Mouse (Mus musculus) liver, adult 2 months (tissue): Measurements from ENCODE around the gene Rpl10a. TPM values are rescaled to one million over a fixed set of nuclear protein-coding genes. Genes with fewer than 3 reads are reported as not detected.

ENCODE experiments used
- DNase-seq: peaks from one replicate; pipeline ENCODE4 v3.0.0-alpha.2; 2011; ENCODE audit warnings: low read depth, low spot score; ENCODE audit errors: extremely low read depth
- H3K27ac ChIP-seq: fragments of 200-500 bp; replicated peaks from 2 replicates; pipeline ENCODE4 v1.5.1; 2012; ENCODE audit warnings: low read depth, mild to moderate bottlenecking, control low read depth, inconsistent platforms, low read length; ENCODE audit not compliant: insufficient read depth
- H3K27me3 ChIP-seq: fragments of 200-500 bp; 2 replicates; pipeline ENCODE4 v1.6.1; 2012; ENCODE audit warnings: mild to moderate bottlenecking, moderate library complexity, low read length, inconsistent platforms; ENCODE audit not compliant: control insufficient read depth, insufficient read depth
- H3K36me3 ChIP-seq: fragments of 200-500 bp; 2 replicates; pipeline ENCODE4 v1.6.1; 2012; ENCODE audit warnings: low read length, inconsistent platforms; ENCODE audit not compliant: control insufficient read depth, insufficient read depth
- H3K4me1 ChIP-seq: fragments of 200-500 bp; 2 replicates; pipeline ENCODE4 v1.6.1; 2011; ENCODE audit warnings: low read length; ENCODE audit not compliant: control insufficient read depth, insufficient read depth
- H3K4me3 ChIP-seq: fragments of 200-500 bp; 2 replicates; pipeline ENCODE4 v1.5.1; 2011; ENCODE audit warnings: low read depth, mild to moderate bottlenecking, control low read depth, low read length, moderate library complexity; ENCODE audit not compliant: insufficient read depth
- H3K79me2 ChIP-seq: fragments of 200-500 bp; 2 replicates; pipeline ENCODE4 v1.6.1; 2012; ENCODE audit warnings: inconsistent platforms, mild to moderate bottlenecking, low read length, moderate library complexity; ENCODE audit not compliant: control insufficient read depth, insufficient read depth
- H3K9ac ChIP-seq: fragments of 200-500 bp; 2 replicates; pipeline ENCODE4 v1.6.1; 2012; ENCODE audit warnings: low read depth, mild to moderate bottlenecking, control low read depth, inconsistent platforms, low read length
- CTCF ChIP-seq: fragments of 200-500 bp; IDR thresholded peaks from 2 replicates; pipeline ENCODE4 v1.5.1; 2011; ENCODE audit warnings: low read depth, low read length, control low read depth
- POLR2A ChIP-seq: fragments of 200-500 bp; IDR thresholded peaks from 2 replicates; pipeline ENCODE4 v1.6.1; 2011; ENCODE audit warnings: low read length, control low read depth; ENCODE audit not compliant: insufficient read depth; ENCODE audit errors: extremely low read depth
- WGBS: fragments of 180-500 bp; shearing (Covaris S2); methylation state at CpG from one replicate; pipeline ENCODE4 v1.1.7; 2018; 5-methylcytosine and 5-hydroxymethylcytosine counted together
- polyA plus RNA-seq: library from polyadenylated mRNA; depleted of rRNA; stranded (reverse); fragments of >200 nt; gene quantifications from 2 replicates; pipeline ENCODE4 v1.2.3, GENCODE M21; 2012; rRNA removed
- total RNA-seq: library from RNA; depleted of rRNA; stranded (reverse); fragments of >200 nt; gene quantifications from 2 replicates; pipeline ENCODE4 v1.2.3, GENCODE M21; 2014; rRNA removed

Gene Rpl10a
- total and polyA plus RNA-seq, 2 experiments = 497 to 1,137 TPM

- Histone ChIP-seq H3K27me3 (peaks cover 8% of the 10 kb centered on the region), H3K9ac (no peak overlapping the region), H3K79me2 (no peaks in the 10 kb centered on the region), H3K4me1 (no peaks in the 10 kb centered on the region), H3K27ac (no peak overlapping the region), H3K4me3 (no peak overlapping the region), H3K36me3 (no peaks in the 10 kb centered on the region)
- 20% methylated on average over 17 of the region's 17 CpGs for WGBS
- no peak for TF ChIP-seq CTCF
- no peak for TF ChIP-seq POLR2A
- DNase-seq = no peak
These were observed 47.4 kb downstream of the Rpl10a start for GRCm38 (mm10) chr17:28375592-28376061.

GRCm38 (mm10) chr17:28380255-28380654, 52.0 kb downstream of the Rpl10a start:
- DNase-seq = no peak
- Histone ChIP-seq H3K79me2 (no peaks in the 10 kb centered on the region), H3K36me3 (no peaks in the 10 kb centered on the region), H3K27ac (no peak overlapping the region), H3K9ac (no peak overlapping the region), H3K27me3 (0 out of 2 replicates have a peak, but pooled peaks cover 4% of the 10 kb centered on the region), H3K4me3 (no peak overlapping the region), H3K4me1 (no peaks in the 10 kb centered on the region)
- 30% methylated on average over 6 of the region's 6 CpGs for WGBS
- TF ChIP-seq CTCF (no peak), POLR2A (no peak)

Other genes with a start within 250 kb of the Rpl10a start
- not detected in 2 replicates for gene Tcp11, start 247.8 kb upstream of the Rpl10a start, total RNA-seq
- gene Tcp11, start 247.8 kb upstream of the Rpl10a start, polyA plus RNA-seq = not detected in 2 replicates
- under 0.01 TPM in 1 of 2 replicates, not detected in the other for gene Scube3, start 186.3 kb upstream of the Rpl10a start, total RNA-seq
- 0.05 and 0.06 TPM in 2 replicates for gene Scube3, start 186.3 kb upstream of the Rpl10a start, polyA plus RNA-seq
- 10.4 and 13.2 TPM in 2 replicates for gene Zfp523, start 151.3 kb upstream of the Rpl10a start, total RNA-seq
- 27.8 and 33.6 TPM in 2 replicates for gene Zfp523, start 151.3 kb upstream of the Rpl10a start, polyA plus RNA-seq
- 0.28 and 0.67 TPM in 2 replicates for gene Def6, start 120.7 kb upstream of the Rpl10a start, total RNA-seq
- gene Def6, start 120.7 kb upstream of the Rpl10a start, polyA plus RNA-seq = 0.31 and 1.0 TPM in 2 replicates
- gene Ppard, start 95.8 kb upstream of the Rpl10a start, total RNA-seq = 3.0 and 3.2 TPM in 2 replicates
- 9.7 and 13.7 TPM in 2 replicates for gene Ppard, start 95.8 kb upstream of the Rpl10a start, polyA plus RNA-seq
- gene Fance, start 15.0 kb upstream of the Rpl10a start, total RNA-seq = 6.6 and 9.1 TPM in 2 replicates
- 6.4 and 6.8 TPM in 2 replicates for gene Fance, start 15.0 kb upstream of the Rpl10a start, polyA plus RNA-seq
- 3.0 and 3.7 TPM in 2 replicates for gene Tead3, start 22.3 kb downstream of the Rpl10a start, total RNA-seq
- 7.6 and 11.0 TPM in 2 replicates for gene Tead3, start 22.3 kb downstream of the Rpl10a start, polyA plus RNA-seq
- not detected in 2 replicates for gene Tulp1, start 36.8 kb downstream of the Rpl10a start, total RNA-seq
- not detected in 2 replicates for gene Tulp1, start 36.8 kb downstream of the Rpl10a start, polyA plus RNA-seq
- gene Fkbp5, start 189.1 kb downstream of the Rpl10a start, total RNA-seq = 25.6 and 30.3 TPM in 2 replicates
- gene Fkbp5, start 189.1 kb downstream of the Rpl10a start, polyA plus RNA-seq = 17.7 and 29.8 TPM in 2 replicates
- not detected in 2 replicates for gene Armc12, start 202.3 kb downstream of the Rpl10a start, total RNA-seq
- not detected in 2 replicates for gene Armc12, start 202.3 kb downstream of the Rpl10a start, polyA plus RNA-seq
- gene Clpsl2, start 220.9 kb downstream of the Rpl10a start, total RNA-seq = not detected in 2 replicates
- not detected in 2 replicates for gene Clpsl2, start 220.9 kb downstream of the Rpl10a start, polyA plus RNA-seq
- 9.5 and 70.1 TPM in 2 replicates for gene Clps, start 232.3 kb downstream of the Rpl10a start, total RNA-seq
- gene Clps, start 232.3 kb downstream of the Rpl10a start, polyA plus RNA-seq = 1.4 and 2.1 TPM in 2 replicates
- not detected in 2 replicates for gene Lhfpl5, start 247.2 kb downstream of the Rpl10a start, total RNA-seq
- not detected in 2 replicates for gene Lhfpl5, start 247.2 kb downstream of the Rpl10a start, polyA plus RNA-seq